Mouse (Mus musculus) heart, embryonic 11.5 days (tissue): ENCODE measurements around the gene P2rx7. TPM values are rescaled to one million over a fixed set of nuclear protein-coding genes. Genes with fewer than 3 reads are reported as not detected.

Experiments used
- ATAC-seq: fragments of 200-750 bp; cut with Nextera tagmentation; replicated peaks from 2 replicates; pipeline ENCODE4 v1.8.0; 2017; ENCODE audit warnings: moderate library complexity; ENCODE audit not compliant: insufficient number of reproducible peaks, low FRiP score, low TSS enrichment
- H3K27ac ChIP-seq: fragments of 300-500 bp; sonication (generic); 2 replicates; pipeline ENCODE4 v1.5.1; 2014; ENCODE audit warnings: mild to moderate bottlenecking, low read depth, low read length
- H3K27me3 ChIP-seq: fragments of 300-500 bp; sonication (generic); 2 replicates; pipeline ENCODE4 v1.6.1; 2014; ENCODE audit warnings: mild to moderate bottlenecking, low read length, mixed read lengths; ENCODE audit not compliant: control insufficient read depth, insufficient read depth
- H3K36me3 ChIP-seq: fragments of 300-500 bp; sonication (generic); 2 replicates; pipeline ENCODE4 v1.6.1; 2014; ENCODE audit warnings: mild to moderate bottlenecking, low read length, moderate library complexity, mixed read lengths; ENCODE audit not compliant: control insufficient read depth, insufficient read depth
- H3K4me1 ChIP-seq: fragments of 300-500 bp; sonication (generic); 2 replicates; pipeline ENCODE4 v1.6.1; 2014; ENCODE audit warnings: low read length; ENCODE audit not compliant: control insufficient read depth, insufficient read depth
- H3K4me2 ChIP-seq: fragments of 300-500 bp; sonication (generic); 2 replicates; pipeline ENCODE4 v1.6.1; 2014; ENCODE audit warnings: mild to moderate bottlenecking, moderate library complexity
- H3K4me3 ChIP-seq: fragments of 300-500 bp; sonication (generic); 2 replicates; pipeline ENCODE4 v1.5.1; 2014; ENCODE audit warnings: low read depth, low read length
- H3K9ac ChIP-seq: fragments of 300-500 bp; sonication (generic); 2 replicates; pipeline ENCODE4 v1.6.1; 2014; ENCODE audit warnings: mild to moderate bottlenecking, low read depth, low read length, moderate library complexity
- H3K9me3 ChIP-seq: fragments of 300-500 bp; sonication (generic); replicated peaks from 2 replicates; pipeline ENCODE4 v1.6.1; 2016; ENCODE audit warnings: low read length; ENCODE audit not compliant: control insufficient read depth
- WGBS: fragments of 180-500 bp; shearing (Covaris S2); extraction: QIAGEN DNeasy Blood & Tissue Kit; methylation state at CpG from one replicate; pipeline ENCODE4 v1.1.7; 2014; ENCODE audit not compliant: insufficient replicate concordance; 5-methylcytosine and 5-hydroxymethylcytosine counted together
- polyA plus RNA-seq: library from polyadenylated mRNA; unstranded; fragments of >200 nt; fragmentation: Nextera tagmentation; extraction: Ambion mirVana; gene quantifications from 2 replicates; pipeline ENCODE4 v1.2.1, GENCODE M21; 2014

P2rx7 gene
- polyA plus RNA-seq, 1 experiment from 2014 or later: 0.36 TPM

DNA sequence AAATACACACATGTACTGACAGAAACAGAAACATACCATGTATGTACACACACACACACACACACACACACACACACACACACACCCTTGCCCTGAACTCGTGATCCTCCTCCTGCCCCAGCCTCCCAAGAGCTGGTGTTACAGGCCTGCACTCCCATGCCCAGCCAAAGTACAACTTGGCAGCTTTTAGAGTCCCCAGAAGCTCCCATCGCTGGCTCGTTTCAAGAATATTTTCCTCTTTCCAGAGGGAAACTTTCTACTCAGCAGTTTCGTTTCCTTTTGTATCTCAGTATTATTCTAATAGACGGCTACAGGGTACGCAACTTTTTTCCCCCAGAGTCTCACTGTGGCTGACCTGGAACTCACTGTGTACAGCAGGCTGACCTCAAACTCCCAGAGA is 58.4 kb downstream of the P2rx7 start:
- Histone ChIP-seq H3K4me3 (no peak overlapping the region), H3K27ac (no peak overlapping the region), H3K4me2 (no peak overlapping the region), H3K36me3 (no peaks in the 10 kb centered on the region), H3K9ac (no peak overlapping the region), H3K9me3 (no peaks in the 10 kb centered on the region), H3K27me3 (no peaks in the 10 kb centered on the region), H3K4me1 (peaks cover 5% of the 10 kb centered on the region; the same call in 1 of the 2 replicates)
- no peak for ATAC-seq
- WGBS: 80% methylated on average over 6 of the region's 6 CpGs

DNA sequence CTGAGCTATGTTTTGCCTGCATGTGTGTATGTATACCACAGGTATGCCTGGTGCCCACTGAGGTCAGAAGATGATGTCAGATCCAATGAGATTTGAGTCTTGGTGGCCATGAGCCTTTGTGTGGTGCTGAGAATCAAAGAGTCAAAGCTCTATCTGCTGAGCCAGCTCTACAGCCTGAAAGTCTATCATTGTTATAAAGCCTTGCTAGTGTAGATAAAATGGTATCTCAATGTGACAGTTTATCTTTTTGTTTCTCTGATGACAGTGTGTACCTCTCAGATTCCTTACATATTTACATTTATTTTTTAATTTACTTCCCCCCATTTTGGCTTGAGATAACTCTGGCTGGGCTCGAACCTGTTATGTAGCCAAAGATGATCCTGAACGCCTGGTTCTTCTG is 59.9 kb downstream of the P2rx7 start:
- H3K4me1 ChIP-seq: peaks cover 11% of the 10 kb centered on the region
- H3K27ac ChIP-seq: no peak overlapping the region
- no peaks in the 10 kb centered on the region for H3K36me3 ChIP-seq
- H3K9ac ChIP-seq: no peak overlapping the region
- H3K4me3 ChIP-seq: no peak overlapping the region
- H3K4me2 ChIP-seq: no peak overlapping the region
- WGBS: 76% methylated on average over 2 of the region's 2 CpGs
- H3K9me3 ChIP-seq: no peaks in the 10 kb centered on the region
- H3K27me3 ChIP-seq: no peaks in the 10 kb centered on the region
- ATAC-seq: no peak

DNA sequence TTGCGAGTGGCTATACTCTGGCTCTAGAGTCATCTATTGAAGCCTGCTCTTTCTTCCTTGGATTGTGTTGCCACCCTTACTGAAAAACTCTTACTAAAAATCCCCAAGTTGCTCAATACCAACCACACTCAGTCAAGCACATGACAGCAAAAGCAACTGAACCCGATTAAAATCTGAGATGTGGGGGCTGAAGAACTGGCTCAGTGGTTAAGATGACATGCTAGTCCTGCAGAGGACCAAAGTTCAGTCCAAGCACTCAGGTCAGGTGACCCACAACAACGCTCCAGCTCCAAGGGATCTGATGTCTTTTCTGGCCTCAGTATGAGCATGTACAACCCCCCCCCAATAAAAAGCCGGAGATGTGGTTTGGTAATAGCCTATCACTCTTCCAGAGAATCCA is 60.9 kb downstream of the P2rx7 start:
- Histone ChIP-seq H3K9me3 (no peaks in the 10 kb centered on the region), H3K9ac (no peak overlapping the region), H3K36me3 (no peaks in the 10 kb centered on the region), H3K27me3 (no peaks in the 10 kb centered on the region), H3K4me3 (no peak overlapping the region), H3K4me1 (peaks cover 15% of the 10 kb centered on the region), H3K4me2 (no peak overlapping the region), H3K27ac (no peak overlapping the region)
- 77% methylated on average over 4 of the region's 4 CpGs for WGBS
- ATAC-seq: no peak

DNA sequence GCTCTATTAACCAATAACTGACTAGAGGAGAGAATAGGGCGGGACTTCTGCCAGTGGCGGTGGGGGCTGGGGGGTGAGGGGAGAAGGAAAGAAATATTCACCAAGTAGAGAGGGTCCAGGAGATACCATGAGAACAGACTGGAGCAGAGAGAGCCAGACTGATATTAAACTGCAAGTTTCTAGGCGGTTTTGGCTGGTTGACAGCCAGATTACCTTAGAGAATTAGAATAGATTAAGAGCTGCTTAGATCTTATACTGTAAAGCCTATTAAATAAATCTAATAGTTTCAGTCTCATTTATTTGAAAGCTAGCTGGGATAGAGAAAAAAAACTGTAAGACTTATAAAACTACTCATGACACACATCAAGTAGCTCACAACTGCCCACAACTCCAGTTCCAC is 61.5 kb downstream of the P2rx7 start:
- H3K27ac ChIP-seq: no peak overlapping the region
- no peak overlapping the region for H3K4me2 ChIP-seq
- H3K27me3 ChIP-seq: no peaks in the 10 kb centered on the region
- H3K9me3 ChIP-seq: no peaks in the 10 kb centered on the region
- no peak for ATAC-seq
- no peak overlapping the region for H3K4me3 ChIP-seq
- H3K9ac ChIP-seq: no peak overlapping the region
- H3K36me3 ChIP-seq: no peaks in the 10 kb centered on the region
- 78% methylated on average over 3 of the region's 3 CpGs for WGBS
- peaks cover 15% of the 10 kb centered on the region for H3K4me1 ChIP-seq

DNA sequence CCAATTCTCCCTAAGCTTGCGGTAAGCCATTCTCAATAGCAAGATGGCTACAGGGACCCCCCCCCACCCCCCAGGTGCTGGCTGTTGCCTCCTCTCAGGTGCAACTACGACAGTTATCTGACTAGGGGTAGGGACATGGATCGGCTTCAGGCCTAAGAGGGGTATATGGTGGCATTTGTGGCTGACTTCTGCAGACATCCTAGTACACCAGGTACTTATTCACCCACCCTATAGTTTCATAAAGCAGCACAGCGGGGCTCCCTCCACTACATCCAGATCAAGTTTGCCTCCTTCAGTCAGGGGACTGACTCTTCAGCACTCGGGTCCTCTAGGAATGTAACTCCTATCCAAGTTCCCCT is 63.2 kb downstream of the P2rx7 start:
- Histone ChIP-seq H3K9me3 (no peaks in the 10 kb centered on the region), H3K9ac (peak overlapping the region; percentile 70), H3K27ac (peak overlapping the region; percentile 67), H3K4me3 (peak overlapping the region; percentile 54), H3K27me3 (no peaks in the 10 kb centered on the region), H3K4me1 (peaks cover 15% of the 10 kb centered on the region), H3K36me3 (no peaks in the 10 kb centered on the region), H3K4me2 (peak overlapping the region; percentile 72)
- 0 out of 2 replicates have a peak, but pooled peaks have one; percentile 9 for ATAC-seq
- 38% methylated on average over 5 of the region's 5 CpGs for whole genome bisulfite sequencing

DNA sequence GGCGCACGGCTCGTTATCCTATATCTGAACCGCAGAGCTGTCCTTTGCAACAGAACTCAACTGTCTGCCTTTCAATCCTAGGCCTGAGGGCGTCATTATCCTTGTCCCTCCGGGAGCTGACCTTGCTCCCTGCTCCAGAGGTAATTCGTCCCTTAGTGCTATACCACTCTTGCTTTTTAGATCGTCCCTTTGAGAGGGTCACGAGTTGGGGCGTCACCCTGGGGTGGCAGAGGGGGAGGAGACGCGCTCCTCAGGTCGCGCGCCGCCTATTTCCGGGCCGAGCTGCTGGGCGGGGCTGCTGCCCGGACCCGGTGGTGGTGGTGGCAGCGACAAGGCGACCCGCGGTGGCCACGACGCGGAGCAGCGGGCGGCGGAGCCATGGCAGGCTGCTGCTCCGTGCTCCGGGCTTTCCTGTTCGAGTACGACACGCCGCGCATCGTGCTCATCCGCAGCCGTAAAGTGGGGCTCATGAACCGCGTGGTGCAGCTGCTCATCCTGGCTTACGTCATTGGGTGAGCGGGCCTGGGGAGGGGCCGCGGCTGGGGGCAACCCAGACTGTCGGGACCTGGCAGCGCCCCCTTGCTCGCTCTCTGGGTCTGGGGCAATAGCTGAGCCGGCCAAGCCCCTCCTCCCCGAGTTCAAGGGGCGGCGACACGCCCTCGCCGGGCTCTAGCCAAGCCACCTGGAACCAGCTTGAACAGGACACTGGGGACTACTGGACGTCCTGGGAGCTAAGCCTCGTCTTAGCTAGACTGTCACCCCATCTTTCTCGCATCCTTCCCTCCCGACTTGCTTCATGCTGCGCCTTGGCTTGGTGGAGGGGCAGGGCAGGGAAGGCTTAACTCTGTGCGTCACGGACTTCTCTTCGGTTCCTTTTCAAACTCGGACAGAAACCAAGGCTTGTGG is 63.8 kb downstream of the P2rx7 start, which contains the start of gene P2rx4:
TSS of gene P2rx4 (plus strand) at position 269 of the 906 bp plus-strand sequence.
- H3K4me1 ChIP-seq: peaks cover 15% of the 10 kb centered on the region
- peak within 1 kb of the TSS; percentile 72 for H3K4me2 ChIP-seq
- H3K4me3 ChIP-seq: peak within 1 kb of the TSS; percentile 54
- H3K27me3 ChIP-seq: no peaks in the 10 kb centered on the region
- H3K27ac ChIP-seq: peak within 1 kb of the TSS; percentile 67
- H3K36me3 ChIP-seq: no peaks in the 10 kb centered on the region
- peak within 1 kb of the TSS; percentile 70 for H3K9ac ChIP-seq
- peak; percentile 78 for ATAC-seq
- WGBS: 2% methylated on average over 66 of the region's 66 CpGs
- no peaks in the 10 kb centered on the region for H3K9me3 ChIP-seq

DNA sequence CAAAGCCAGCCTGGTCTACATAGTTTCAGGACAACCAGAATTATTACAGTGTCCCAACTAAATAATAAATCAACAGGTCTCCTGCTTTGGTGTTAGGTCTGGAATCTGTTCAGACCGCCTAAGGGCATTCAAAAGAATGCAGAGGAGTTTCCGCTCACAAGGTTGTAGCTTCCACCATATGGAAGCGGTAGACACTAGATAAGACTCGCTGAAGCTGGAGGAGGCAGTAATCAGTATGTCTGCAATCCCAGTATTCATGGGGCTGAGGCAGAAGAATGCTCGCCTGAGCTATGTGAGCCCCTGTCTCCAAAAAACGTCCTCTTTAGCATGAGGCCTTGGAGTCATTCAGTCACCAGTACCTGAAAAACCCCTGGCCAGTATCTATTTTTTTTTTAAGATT is 65.1 kb downstream of the P2rx7 start:
- Histone ChIP-seq H3K4me1 (peaks cover 15% of the 10 kb centered on the region), H3K4me2 (peak overlapping the region; percentile 72), H3K36me3 (no peaks in the 10 kb centered on the region), H3K27me3 (no peaks in the 10 kb centered on the region), H3K27ac (no peak overlapping the region), H3K9ac (no peak overlapping the region), H3K4me3 (no peak overlapping the region), H3K9me3 (no peaks in the 10 kb centered on the region)
- no peak for ATAC-seq
- 46% methylated on average over 6 of the region's 6 CpGs for whole genome bisulfite sequencing

DNA sequence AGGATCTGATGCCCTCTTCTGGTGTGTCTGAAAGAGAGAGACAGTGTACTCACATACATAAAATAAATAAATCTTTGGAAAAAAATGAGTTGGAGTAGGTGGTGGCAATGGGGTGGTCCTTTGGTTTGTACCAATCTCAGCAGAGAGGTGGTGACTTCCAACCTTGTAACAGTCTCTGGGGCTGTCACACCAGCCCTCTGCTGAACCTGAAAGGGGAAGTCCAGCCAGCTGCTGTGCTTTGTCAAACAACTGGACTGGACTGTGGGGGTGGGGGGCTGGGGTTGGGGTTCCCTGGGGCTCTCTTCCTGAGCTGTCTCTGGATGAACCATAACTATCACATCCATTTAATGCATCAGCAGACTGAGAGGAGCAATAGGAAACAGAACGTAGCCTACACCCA is 72.0 kb downstream of the P2rx7 start:
- Histone ChIP-seq H3K27me3 (no peaks in the 10 kb centered on the region), H3K36me3 (no peaks in the 10 kb centered on the region), H3K9ac (no peak overlapping the region), H3K9me3 (0 out of 2 replicates have a peak, but pooled peaks cover 4% of the 10 kb centered on the region), H3K4me2 (no peak overlapping the region), H3K27ac (no peak overlapping the region), H3K4me1 (no peaks in the 10 kb centered on the region), H3K4me3 (no peak overlapping the region)
- 92% methylated on average over 1 of the region's 1 CpGs for WGBS
- ATAC-seq: no peak

DNA sequence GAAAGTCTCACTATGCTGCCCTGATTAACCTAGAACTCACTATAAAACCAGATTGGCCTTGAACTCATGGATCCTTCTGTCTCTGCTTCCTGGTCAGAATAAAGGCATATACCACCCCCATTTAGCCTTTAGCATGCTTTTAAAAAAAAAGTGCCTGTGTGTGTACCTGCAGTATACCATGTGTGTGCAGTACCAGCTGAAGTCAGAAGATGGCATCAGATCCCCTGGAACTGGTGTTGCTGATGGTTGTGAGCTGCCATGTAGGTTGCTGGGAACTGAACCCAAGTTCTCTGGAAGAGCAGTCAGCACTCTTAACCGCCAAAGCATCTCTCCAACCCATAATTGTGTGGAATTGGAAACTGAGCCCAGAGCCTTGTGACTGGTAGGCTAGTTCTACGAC is 73.1 kb downstream of the P2rx7 start:
- 92% methylated on average over 2 of the region's 2 CpGs for WGBS
- no peak overlapping the region for H3K27ac ChIP-seq
- no peaks in the 10 kb centered on the region for H3K4me1 ChIP-seq
- no peak overlapping the region for H3K4me3 ChIP-seq
- H3K4me2 ChIP-seq: no peak overlapping the region
- H3K27me3 ChIP-seq: no peaks in the 10 kb centered on the region
- no peak for ATAC-seq
- H3K9ac ChIP-seq: no peak overlapping the region
- H3K36me3 ChIP-seq: no peaks in the 10 kb centered on the region
- H3K9me3 ChIP-seq: 0 out of 2 replicates have a peak, but pooled peaks cover 4% of the 10 kb centered on the region
